Mouse (Mus musculus): ENCODE measurements around the gene Itpk1. TPM values are rescaled to one million over a fixed set of nuclear protein-coding genes. Genes with fewer than 3 reads are reported as not detected.

Itpk1 gene
- total and polyA plus RNA-seq, 3 experiments: 7.9 to 11.6 (median 9.5) TPM

DNA sequence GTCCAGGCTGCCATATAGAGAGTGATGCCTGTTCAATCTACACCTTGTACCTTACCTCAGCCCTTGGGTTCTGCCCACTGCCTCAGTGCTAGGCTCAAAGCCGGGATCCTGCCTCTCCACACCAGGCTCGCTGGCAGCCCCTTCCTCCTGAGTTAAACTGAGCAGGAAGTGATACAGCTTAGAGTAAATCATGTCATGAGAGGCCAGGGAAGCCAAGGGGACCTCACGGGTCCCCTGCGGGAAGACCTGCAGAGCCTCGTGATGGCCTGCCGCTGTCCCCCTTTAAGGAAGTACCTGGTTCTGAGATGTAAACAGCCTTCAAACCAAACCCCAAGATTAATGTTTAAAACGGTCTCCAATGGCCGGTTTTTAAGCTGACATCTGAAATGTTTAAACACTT is 32.6 kb downstream of the Itpk1 start:
- intact Hi-C loops (cut with DNase I): loop anchor here (2.0 kb wide), 1 partner anchor 33 kb away; the partner anchor contains the start of gene Itpk1
- no peak overlapping the region for H3K27ac ChIP-seq
- no peak for DNase-seq
- WGBS: 71% methylated on average over 8 of the region's 8 CpGs
- H3K9ac ChIP-seq (ENCODE audit: low read depth, low read length): no peak overlapping the region
- no peaks in the 10 kb centered on the region for H3K36me3 ChIP-seq (ENCODE audit: control insufficient read depth, insufficient read depth, low read length)
- H3K4me3 ChIP-seq: no peak overlapping the region
- H3K4me1 ChIP-seq (ENCODE audit: control insufficient read depth, insufficient read depth, low read length): peaks cover 4% of the 10 kb centered on the region; the same call in 1 of the 2 replicates
- no peaks in the 10 kb centered on the region for H3K79me2 ChIP-seq (replicated peaks; ENCODE audit: control insufficient read depth, insufficient read depth, low read length)
- H3K27me3 ChIP-seq (ENCODE audit: control insufficient read depth, insufficient read depth, low read length): no peaks in the 10 kb centered on the region
- TF ChIP-seq POLR2A (IDR thresholded peaks at IDR 0.05; ENCODE audit: insufficient read depth, low read depth, low read length) (no peak), EP300 (IDR thresholded peaks at IDR 0.05; ENCODE audit: insufficient read depth, low read depth, low read length) (no peak), CTCF (IDR thresholded peaks at IDR 0.05) (no peak)

DNA sequence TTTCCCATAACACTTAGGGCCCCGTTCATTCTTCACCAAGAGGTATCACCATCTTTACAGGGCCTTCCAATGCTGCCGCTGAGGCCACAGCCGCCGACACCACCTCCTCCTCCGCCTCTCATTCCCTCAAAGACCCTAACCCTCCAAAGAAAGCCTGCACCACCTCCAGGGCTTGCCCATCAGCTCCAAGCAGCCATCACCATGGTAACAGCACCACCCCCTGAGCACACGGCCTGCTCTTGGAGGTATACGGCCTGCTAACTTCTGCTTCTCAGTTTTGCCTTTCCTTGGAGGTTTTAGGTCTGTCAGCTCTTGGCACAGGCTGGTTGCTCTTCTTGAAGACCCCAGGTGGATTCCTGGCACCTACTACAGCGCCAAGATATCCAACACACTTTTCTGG is 33.9 kb downstream of the Itpk1 start:
- Histone ChIP-seq H3K27ac (no peak overlapping the region), H3K4me3 (no peak overlapping the region), H3K36me3 (ENCODE audit: control insufficient read depth, insufficient read depth, low read length) (no peaks in the 10 kb centered on the region), H3K79me2 (replicated peaks; ENCODE audit: control insufficient read depth, insufficient read depth, low read length) (no peaks in the 10 kb centered on the region), H3K27me3 (ENCODE audit: control insufficient read depth, insufficient read depth, low read length) (no peaks in the 10 kb centered on the region), H3K4me1 (ENCODE audit: control insufficient read depth, insufficient read depth, low read length) (peaks cover 3% of the 10 kb centered on the region; the same call in 1 of the 2 replicates), H3K9ac (ENCODE audit: low read depth, low read length) (no peak overlapping the region)
- DNase-seq: no peak
- intact Hi-C loops (cut with DNase I): no loop called here
- WGBS: 91% methylated on average over 8 of the region's 8 CpGs
- TF ChIP-seq POLR2A (IDR thresholded peaks at IDR 0.05; ENCODE audit: insufficient read depth, low read depth, low read length) (no peak), CTCF (IDR thresholded peaks at IDR 0.05) (no peak), EP300 (IDR thresholded peaks at IDR 0.05; ENCODE audit: insufficient read depth, low read depth, low read length) (no peak)

DNA sequence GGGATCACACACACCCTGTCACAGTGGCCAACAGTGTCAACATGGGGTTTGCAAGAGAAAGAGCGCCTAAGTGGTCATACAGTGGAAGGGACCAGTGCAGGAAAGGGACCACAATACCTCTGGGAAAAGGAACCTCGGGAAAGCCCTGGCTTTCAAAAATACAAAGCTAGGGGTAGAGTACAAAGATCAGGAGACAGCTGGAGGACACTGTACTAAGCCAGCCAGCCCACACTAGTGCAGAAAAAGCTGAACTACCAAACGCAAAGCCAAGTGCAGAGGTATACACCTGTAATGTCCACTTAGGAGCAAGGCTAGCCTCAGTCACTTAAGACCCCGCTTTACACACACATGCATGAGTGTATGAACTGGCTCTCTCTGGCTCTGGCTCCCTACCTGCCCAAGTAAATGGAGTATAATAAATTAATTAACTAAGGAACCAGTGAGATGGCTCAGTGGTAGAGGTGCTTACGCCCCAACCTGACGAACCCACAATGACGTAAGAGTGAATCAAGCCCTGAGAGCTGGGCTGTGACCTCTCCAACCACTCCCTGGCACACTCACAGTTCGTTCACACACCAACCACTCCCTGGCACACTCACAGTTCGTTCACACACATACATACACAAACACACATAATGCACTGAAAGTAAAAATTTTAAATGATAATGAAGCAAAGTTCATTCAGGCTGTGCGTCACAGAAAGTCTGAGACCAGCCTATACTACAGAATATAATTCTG is 39.1 kb downstream of the Itpk1 start:
- DNase-seq: no peak
- H3K79me2 ChIP-seq (replicated peaks; ENCODE audit: control insufficient read depth, insufficient read depth, low read length): no peaks in the 10 kb centered on the region
- H3K36me3 ChIP-seq (ENCODE audit: control insufficient read depth, insufficient read depth, low read length): no peaks in the 10 kb centered on the region
- no peaks in the 10 kb centered on the region for H3K4me1 ChIP-seq (ENCODE audit: control insufficient read depth, insufficient read depth, low read length)
- intact Hi-C loops (cut with DNase I): no loop called here
- no peak overlapping the region for H3K4me3 ChIP-seq
- 81% methylated on average over 10 of the region's 10 CpGs for WGBS
- TF ChIP-seq CTCF (IDR thresholded peaks at IDR 0.05): no peak
- TF ChIP-seq POLR2A (IDR thresholded peaks at IDR 0.05; ENCODE audit: insufficient read depth, low read depth, low read length): no peak
- no peak for TF ChIP-seq EP300 (IDR thresholded peaks at IDR 0.05; ENCODE audit: insufficient read depth, low read depth, low read length)
- H3K27me3 ChIP-seq (ENCODE audit: control insufficient read depth, insufficient read depth, low read length): no peaks in the 10 kb centered on the region
- no peak overlapping the region for H3K27ac ChIP-seq
- no peak overlapping the region for H3K9ac ChIP-seq (ENCODE audit: low read depth, low read length)

DNA sequence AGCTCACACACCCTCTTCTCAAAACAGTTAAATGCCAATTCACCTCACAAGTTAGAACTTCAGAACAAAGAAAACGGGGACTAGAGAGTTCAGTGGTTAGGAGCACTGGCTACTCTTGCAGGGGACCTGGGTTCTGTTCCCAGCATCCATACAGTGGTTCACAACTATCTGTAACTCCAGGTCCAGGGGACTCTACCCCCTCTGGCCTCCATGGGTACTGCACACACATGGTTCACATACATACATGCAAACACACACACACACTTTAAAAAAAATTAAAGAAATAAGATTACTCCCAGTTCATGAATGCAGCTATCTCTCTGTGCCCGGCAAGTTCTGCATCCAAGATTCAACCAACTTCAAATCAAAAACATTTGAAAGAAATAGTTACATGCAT is 40.7 kb downstream of the Itpk1 start:
- no peak overlapping the region for H3K9ac ChIP-seq (ENCODE audit: low read depth, low read length)
- no peak overlapping the region for H3K4me3 ChIP-seq
- TF ChIP-seq CTCF (IDR thresholded peaks at IDR 0.05) (peak; percentile 14; the same call in 1 of the 2 replicates), POLR2A (IDR thresholded peaks at IDR 0.05; ENCODE audit: insufficient read depth, low read depth, low read length) (no peak), EP300 (IDR thresholded peaks at IDR 0.05; ENCODE audit: insufficient read depth, low read depth, low read length) (no peak)
- no peaks in the 10 kb centered on the region for H3K79me2 ChIP-seq (replicated peaks; ENCODE audit: control insufficient read depth, insufficient read depth, low read length)
- H3K36me3 ChIP-seq (ENCODE audit: control insufficient read depth, insufficient read depth, low read length): no peaks in the 10 kb centered on the region
- intact Hi-C loops (cut with DNase I): no loop called here
- DNase-seq: no peak
- WGBS: 98% methylated on average over 2 of the region's 2 CpGs
- no peak overlapping the region for H3K27ac ChIP-seq
- no peaks in the 10 kb centered on the region for H3K27me3 ChIP-seq (ENCODE audit: control insufficient read depth, insufficient read depth, low read length)
- no peaks in the 10 kb centered on the region for H3K4me1 ChIP-seq (ENCODE audit: control insufficient read depth, insufficient read depth, low read length)

DNA sequence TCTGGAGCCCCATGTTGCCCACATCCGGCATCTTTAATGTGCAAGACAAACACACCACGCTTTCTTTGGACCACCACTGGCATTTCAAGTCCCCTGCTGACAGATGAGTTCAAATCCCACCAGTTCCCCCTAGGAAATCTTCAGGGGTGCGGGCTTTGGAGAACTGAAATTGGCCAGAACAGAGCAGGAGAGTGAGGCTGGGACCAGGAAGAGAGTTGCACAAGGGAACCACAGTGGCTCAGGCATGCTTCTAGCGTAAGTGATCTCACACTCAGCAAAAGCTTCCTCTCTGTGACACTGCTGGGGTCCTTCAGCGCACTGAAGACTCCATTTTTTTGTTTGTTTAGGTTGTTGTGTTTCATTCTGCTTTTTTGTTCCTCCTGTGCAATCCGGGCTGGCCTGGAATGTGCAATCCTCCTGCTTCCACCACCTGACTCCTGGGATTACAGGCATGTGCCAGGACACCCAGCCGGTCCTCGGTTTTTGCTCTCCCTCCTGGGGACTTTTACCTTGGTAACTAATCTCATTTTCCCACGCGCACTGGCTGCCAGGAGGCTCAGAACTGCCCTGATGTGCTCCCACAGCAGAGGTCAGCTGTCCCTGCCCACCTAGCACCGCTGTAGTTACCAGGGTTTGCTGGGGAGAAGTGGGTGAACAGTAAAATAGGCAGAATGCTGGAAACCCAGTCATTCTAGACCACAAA is 41.2 kb downstream of the Itpk1 start:
- Histone ChIP-seq H3K79me2 (replicated peaks; ENCODE audit: control insufficient read depth, insufficient read depth, low read length) (no peaks in the 10 kb centered on the region), H3K4me1 (ENCODE audit: control insufficient read depth, insufficient read depth, low read length) (no peaks in the 10 kb centered on the region), H3K27me3 (ENCODE audit: control insufficient read depth, insufficient read depth, low read length) (no peaks in the 10 kb centered on the region), H3K36me3 (ENCODE audit: control insufficient read depth, insufficient read depth, low read length) (no peaks in the 10 kb centered on the region), H3K27ac (no peak overlapping the region), H3K9ac (ENCODE audit: low read depth, low read length) (no peak overlapping the region), H3K4me3 (no peak overlapping the region)
- 86% methylated on average over 11 of the region's 11 CpGs for WGBS
- DNase-seq: no peak
- TF ChIP-seq CTCF (IDR thresholded peaks at IDR 0.05) (no peak), POLR2A (IDR thresholded peaks at IDR 0.05; ENCODE audit: insufficient read depth, low read depth, low read length) (no peak), EP300 (IDR thresholded peaks at IDR 0.05; ENCODE audit: insufficient read depth, low read depth, low read length) (no peak)
- intact Hi-C loops (cut with DNase I): no loop called here

DNA sequence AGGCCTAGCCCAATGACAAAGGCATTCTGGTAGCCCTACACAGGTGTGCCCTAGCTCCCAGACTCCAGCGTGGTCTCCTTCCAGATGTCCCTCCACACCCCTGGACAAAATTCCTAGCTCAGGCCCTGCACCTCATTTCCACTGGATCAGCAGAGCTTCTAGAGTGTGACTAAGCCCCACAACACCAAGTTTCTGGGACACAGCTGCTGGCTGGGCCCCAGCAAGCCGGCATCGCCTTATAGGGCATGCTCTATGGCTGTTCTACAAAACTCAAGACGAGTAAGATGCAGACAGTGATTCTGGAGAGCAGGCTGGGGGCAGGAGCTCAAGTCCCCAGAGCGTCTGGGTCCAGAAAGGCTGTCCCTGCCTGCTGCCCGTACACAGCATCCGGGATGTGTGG is 43.0 kb downstream of the Itpk1 start:
- DNase-seq: peak in 1 of 2 experiments; percentile 42
- intact Hi-C loops (cut with DNase I): no loop called here
- H3K9ac ChIP-seq (ENCODE audit: low read depth, low read length): no peak overlapping the region
- H3K27ac ChIP-seq: no peak overlapping the region
- no peaks in the 10 kb centered on the region for H3K36me3 ChIP-seq (ENCODE audit: control insufficient read depth, insufficient read depth, low read length)
- no peaks in the 10 kb centered on the region for H3K79me2 ChIP-seq (replicated peaks; ENCODE audit: control insufficient read depth, insufficient read depth, low read length)
- WGBS: 64% methylated on average over 7 of the region's 7 CpGs
- no peak overlapping the region for H3K4me3 ChIP-seq
- H3K4me1 ChIP-seq (ENCODE audit: control insufficient read depth, insufficient read depth, low read length): no peaks in the 10 kb centered on the region
- TF ChIP-seq EP300 (IDR thresholded peaks at IDR 0.05; ENCODE audit: insufficient read depth, low read depth, low read length) (no peak), CTCF (IDR thresholded peaks at IDR 0.05) (no peak), POLR2A (IDR thresholded peaks at IDR 0.05; ENCODE audit: insufficient read depth, low read depth, low read length) (no peak)
- no peaks in the 10 kb centered on the region for H3K27me3 ChIP-seq (ENCODE audit: control insufficient read depth, insufficient read depth, low read length)
